Mouse (Mus musculus) layer of hippocampus, adult 8-10 months (tissue): Measurements from ENCODE around the gene Atad3a. TPM values are rescaled to one million over a fixed set of nuclear protein-coding genes. Genes with fewer than 3 reads are reported as not detected.
"Not testable (repeated sequence)": the region's sequence is repeated elsewhere in the genome, so short reads cannot be mapped to it uniquely, and the experiment has no call there.

Experiments
- DNase-seq, 2 experiments: peaks; one replicate each; pipeline ENCODE4 v3.0.0; 2022; ENCODE audit warnings: low spot score in 2 of 2
- total RNA-seq, 4 experiments: library from RNA; stranded (reverse); gene quantifications; 2 replicates each; pipeline ENCODE4 v1.2.4; 2022

Atad3a gene
- total RNA-seq, 4 experiments from 2014 or later, result 62.3 to 79.7 (median 65.0) TPM

GRCm38 (mm10) chr4:155774971-155775740 is 14.3 kb upstream of the Atad3a start:
- peak; percentile 52 to 68 for DNase-seq

DNA sequence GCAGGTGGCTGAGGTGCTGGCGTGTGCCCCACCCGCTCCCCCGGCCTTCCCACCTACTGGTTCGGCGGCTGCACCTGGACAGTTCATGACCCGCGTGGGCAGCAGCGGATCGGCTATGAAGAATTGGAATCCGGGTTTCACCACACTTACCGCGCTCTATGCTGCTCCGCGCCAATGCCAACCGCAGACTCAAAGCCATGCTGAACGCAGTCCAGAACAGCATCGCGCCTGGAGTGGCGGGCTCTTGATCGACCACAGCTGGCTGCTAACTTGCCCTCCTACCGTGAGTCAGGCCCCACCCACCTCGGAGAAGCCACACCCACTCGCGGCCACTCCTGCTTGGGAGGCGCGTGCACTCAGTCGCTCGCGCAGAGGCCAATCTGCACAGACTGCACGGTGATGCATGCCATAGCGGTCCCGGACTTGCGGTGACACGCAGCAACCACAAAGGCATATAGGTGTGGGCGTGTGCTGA is 13.4 kb upstream of the Atad3a start, which contains the start of gene Vwa1:
Vwa1 (minus strand) TSS at position 419 of the 475 bp plus-strand sequence.
- DNase-seq, result peak; percentile 78 to 82

DNA sequence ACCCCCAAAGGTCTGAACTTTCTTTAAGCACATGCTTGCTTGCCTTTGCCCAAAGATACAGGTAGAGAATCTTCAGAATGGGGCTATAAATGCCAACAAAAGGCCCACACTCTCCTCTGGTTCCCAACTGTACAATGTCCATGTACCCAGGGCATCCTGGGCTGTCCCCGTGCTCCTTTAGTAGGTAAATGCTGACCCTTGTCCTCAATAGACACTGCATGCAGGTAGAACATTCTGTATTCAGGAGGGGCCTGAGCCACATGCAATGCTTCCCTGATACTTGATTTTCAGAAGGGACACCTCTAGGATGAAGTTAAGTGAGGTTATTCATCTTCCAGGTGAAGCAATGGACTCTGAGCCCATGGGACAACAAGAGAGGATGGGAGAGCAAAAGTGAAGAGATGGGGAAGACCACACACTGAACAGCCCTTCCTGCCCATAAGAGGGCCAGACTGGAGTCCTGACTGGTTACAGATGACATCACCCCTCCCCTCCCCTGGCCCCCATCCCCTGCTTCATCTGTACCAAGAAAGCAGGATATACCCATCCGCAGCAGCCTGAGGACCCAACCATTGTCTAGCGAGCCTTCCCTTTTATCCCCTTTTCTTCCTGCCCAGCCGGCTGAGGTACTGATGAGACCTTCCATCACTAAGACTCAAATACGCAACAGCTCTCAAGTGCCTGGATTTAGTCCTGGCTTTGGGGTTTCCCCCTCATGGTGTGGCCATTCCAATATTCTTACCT is 12.6 kb upstream of the Atad3a start:
- DNase-seq, result no peak

DNA sequence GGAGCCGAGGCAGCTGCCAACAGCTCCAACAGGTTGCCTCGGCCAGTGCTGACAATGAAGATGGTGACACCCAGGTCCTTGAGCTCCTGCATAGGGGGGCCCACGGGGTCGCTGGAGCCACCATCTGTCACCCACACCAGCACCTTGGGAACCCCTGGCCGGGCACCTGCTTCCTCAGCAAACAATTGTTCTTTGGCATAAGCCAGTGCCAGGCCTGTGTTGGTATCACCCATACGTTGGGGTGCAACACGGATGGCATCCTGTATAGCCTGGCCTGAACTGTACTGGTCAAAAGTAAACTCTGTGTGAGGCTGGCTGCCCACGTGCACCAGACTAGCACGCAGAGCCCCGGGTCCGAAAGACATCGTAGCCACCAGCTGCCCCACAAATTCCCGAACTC is 11.9 kb upstream of the Atad3a start:
- DNase-seq, result no peak

DNA sequence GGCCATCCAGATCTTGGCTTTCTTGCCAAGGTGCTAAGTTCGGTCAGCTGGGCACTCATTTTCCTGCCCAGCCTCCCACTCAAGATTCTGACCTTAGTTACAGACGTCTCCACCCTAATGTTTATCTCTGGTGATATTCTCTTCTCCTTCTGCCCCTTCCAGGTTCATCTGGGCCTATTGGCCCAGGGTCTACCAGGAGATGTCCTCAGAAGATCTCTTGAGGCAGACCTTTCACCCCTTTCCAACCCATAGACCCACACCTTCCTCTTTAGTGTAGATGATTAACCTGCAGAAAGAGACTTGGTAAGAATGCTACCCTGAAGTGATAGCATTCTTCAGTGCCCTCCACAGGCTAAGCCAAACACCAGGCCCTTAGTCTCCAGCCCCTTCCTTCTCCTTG is 10.8 kb upstream of the Atad3a start:
- DNase-seq, result no peak

DNA sequence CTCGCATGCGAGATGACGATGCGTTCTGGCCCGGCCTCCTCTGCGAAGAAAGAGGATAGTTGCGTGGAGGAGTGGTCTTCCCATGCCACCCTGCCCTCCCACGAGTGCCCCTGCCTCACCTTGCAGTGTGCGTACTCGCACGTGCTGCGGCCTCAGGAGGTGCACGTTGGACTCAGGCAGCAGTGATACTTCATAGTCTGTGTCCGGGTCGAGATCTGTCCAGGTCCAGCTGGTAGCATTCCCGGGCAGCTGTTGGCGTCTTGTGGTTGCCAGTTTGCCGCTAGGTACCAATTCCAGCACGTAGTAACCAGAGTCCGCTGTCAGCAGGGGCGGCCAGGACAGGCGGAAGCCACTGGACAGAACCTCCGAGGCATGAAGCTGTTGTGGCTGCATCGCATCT is 9.7 kb upstream of the Atad3a start:
- DNase-seq, result no peak

GRCm38 (mm10) chr4:155769880-155770512 is 9.1 kb upstream of the Atad3a start:
- DNase-seq, result peak; percentile 74 to 90

DNA sequence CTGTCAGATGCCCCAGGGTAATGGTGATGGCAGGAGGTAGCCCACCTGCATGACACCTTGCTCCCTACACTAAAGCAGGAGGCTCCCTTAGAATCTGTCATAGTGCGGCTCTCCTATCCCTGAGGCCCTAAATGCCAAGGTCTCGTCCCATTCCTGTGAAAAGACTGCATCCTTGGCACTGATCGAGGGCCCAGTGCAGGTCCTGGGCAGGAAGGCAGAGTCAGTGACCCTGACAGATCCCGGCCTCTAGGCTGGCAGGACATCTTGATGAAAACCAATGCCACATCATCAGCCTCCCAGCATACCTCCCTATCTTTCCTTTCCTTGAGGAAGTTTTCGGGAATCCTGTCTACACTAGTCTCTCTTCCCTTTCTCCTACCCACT is 8.6 kb upstream of the Atad3a start:
- DNase-seq, result no peak

DNA sequence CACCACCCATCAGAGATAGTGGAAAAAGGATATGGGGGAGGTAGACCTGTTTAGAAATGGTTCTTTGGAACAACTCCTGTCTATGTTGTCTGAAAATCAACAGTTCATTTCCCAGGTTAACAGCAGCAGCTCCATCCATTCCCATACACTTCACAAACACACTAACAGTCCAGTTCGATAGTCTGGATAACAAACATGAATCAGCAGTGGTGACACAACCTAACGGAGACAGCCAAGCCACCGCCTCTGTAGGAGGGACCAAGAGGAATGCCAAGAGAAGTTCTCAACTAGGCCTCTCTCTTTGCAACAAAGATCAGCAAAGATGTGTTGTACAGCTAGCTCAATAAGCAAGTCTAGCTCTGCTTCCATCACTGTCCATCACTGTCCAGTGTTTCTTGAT is 1.5 kb upstream of the Atad3a start:
- no peak for DNase-seq

DNA sequence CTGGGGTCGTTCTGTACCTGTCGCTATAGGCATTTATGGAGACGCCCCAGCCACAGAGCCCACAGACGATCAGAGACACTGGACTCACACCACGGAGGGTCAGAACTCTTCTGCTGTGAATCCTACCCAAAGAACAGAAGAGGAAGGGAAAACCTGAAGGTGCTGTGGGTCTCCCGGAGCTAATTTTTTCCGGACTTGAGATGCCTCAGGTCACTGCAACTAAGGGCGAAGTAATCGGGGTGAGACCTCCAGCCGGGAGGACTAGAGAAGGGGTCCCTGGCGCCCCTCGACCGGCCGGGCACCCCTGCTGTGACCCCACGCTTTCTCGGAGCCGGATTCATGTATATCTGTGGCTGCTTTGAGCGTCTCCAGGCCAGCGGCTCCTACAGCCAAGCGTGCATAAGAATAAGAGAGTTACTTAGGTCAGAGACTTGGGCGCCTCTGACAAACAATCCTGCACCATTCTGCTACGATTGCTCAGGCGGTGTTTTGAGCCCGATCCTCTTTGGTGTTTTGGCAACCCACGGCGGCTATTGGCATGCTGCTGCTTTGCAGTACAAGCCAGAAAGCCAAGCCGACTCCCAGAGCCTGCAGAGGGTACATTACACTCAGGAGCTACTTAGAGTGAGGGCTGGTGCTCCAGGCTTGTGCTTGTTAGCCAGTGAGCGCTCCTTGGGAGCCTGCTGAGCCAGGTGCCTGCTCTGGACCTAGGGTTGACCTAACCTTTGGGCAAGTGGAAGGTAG is 635 bp upstream of the Atad3a start:
- no peak for DNase-seq

GRCm38 (mm10) chr4:155759862-155760612 is 856 bp downstream of the Atad3a start:
- DNase-seq, result no peak

DNA sequence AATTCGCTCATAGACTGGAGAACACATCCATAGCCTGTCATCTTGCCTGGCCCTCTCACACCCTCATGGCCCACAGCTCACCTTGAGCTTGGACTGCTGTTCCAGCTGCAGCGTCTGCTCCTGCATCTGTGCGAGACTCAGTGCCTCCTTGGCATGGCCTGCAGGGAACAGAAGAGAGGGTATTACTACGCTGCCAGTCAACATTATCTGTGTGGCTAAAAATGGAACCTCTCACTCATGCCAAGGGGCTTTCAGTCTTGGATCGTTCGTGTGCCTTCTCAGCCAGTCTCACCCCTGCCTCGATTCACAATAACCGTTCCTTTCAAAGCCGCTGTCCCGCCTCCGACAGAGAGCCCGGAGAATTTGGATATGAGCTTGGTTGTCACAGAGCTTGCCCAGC is 3.9 kb downstream of the Atad3a start:
- no peak for DNase-seq

DNA sequence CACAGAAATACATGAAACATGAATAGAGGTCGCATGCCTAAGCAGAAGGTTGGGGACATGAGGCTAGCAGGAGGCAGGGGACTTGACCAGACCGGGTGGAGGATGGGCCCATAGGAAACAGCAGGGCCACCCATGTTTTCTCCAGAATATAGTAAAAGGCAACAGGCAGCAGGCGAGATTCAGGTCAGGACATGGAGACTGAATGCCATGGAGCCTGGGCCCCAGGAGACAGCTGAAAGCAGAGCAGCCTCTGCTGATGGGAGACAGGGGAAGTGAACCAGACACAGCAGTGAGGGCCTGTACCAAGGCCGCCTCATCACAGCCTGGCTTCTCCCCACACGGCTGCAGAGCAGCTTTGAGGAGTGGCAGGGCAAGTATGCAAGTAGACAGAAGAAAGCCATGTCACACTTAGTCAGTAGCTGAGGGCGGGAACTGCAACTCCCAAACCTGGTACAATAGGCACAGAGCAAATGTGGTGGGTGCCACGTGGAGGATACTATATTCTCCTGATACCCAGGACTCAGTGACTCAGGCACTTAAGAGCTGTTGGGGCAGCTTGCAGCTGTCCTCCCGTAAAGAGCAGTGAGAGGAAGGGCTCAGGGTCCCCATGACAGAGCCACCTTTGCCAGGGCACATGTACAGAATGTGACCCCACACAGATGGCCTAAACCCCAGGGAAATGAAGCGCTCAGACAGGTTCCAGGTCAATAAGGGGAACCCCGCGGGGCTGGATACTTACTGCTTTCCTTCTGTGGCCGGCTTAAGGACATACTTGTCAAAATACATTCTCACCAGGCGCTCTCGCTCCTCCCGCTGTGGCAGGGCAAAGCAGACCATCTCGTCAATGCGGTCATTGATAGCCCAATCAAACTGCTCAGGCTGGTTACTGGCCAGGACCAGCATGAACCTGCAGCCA is 14.1 kb downstream of the Atad3a start:
- DNase-seq, result no peak

GRCm38 (mm10) chr4:155746036-155746548 is 14.8 kb downstream of the Atad3a start:
- DNase-seq, result no peak

DNA sequence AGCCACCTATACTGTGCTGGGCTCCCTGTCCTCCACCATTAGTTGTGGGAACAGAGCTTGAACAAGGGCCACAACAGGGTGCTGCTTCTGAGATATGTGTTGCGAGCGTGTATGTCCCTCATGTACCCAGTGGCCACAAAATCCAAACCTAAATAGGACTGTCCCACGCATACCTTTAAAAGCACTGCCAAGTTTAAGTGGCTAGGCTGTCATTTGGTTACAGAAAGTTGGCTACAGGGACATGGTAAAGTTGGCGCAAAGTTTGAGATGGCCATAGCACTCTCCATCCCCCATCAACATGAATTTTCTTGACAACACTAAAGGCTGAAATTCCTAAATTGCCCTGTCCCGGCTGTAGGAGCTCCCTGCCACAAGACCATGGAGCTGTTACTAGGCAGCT is 15.8 kb downstream of the Atad3a start:
- no peak for DNase-seq

DNA sequence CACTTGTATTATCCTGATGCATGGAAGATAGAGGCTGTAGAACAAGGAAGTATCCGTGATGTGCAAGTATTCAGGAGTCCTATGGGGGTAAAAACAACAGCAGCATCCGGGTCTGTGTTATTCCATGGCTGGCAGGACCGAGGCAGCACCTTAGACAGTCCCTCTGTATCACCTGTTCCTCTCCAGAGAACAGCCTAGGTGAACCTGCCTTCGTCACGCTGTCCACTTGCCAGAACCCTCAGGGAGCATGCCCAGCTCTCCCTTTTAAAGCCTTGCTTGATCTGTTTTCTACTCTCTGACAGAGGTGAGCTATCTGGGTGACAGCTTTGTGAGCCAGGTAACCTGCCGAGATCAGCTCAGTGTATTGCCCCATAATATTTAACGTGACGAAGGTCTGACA is 16.4 kb downstream of the Atad3a start:
- DNase-seq, result no peak

- no peak for DNase-seq
These were observed 18.2 kb downstream of the Atad3a start for GRCm38 (mm10) chr4:155742684-155743083.

GRCm38 (mm10) chr4:155740681-155741080 is 20.2 kb downstream of the Atad3a start:
- not testable (repeated sequence) for DNase-seq
